Mouse (Mus musculus) skeletal muscle tissue, adult 2 months (tissue): ENCODE measurements at regions not wholly inside any gene's neighbourhood (a gene's known extent, or its start where the extent isn't known, plus 50 kb on each side); places are given as distances from the start of the nearest gene placed in this dataset.
"Not testable (repeated sequence)": the region's sequence is repeated elsewhere in the genome, so short reads cannot be mapped to it uniquely, and the experiment has no call there.

Experiments
- DNase-seq: peaks from one replicate; pipeline ENCODE4 v3.0.0-alpha.2; 2012; ENCODE audit warnings: low read depth, low spot score

- peak; percentile 11 for DNase-seq
Measured at GRCm38 (mm10) chr17:49278973-49279727, 149.0 kb upstream of the Mocs1 start.

GRCm38 (mm10) chr17:49281344-49281743, 146.8 kb upstream of the Mocs1 start:
- DNase-seq = no peak

GRCm38 (mm10) chr17:49282498-49282897, 145.7 kb upstream of the Mocs1 start:
- DNase-seq = no peak

- DNase-seq = no peak
Measured at GRCm38 (mm10) chr17:49283491-49283890, 144.7 kb upstream of the Mocs1 start.

GRCm38 (mm10) chr17:49291636-49292035, 136.5 kb upstream of the Mocs1 start:
- no peak for DNase-seq

GRCm38 (mm10) chr17:49304461-49304860, 123.7 kb upstream of the Mocs1 start:
- DNase-seq = peak; percentile 7

- no peak for DNase-seq
Measured at GRCm38 (mm10) chr17:49305116-49305515, 123.0 kb upstream of the Mocs1 start.

- DNase-seq = peak; percentile 2
Measured at GRCm38 (mm10) chr17:49309079-49309478, 119.1 kb upstream of the Mocs1 start.

DNA sequence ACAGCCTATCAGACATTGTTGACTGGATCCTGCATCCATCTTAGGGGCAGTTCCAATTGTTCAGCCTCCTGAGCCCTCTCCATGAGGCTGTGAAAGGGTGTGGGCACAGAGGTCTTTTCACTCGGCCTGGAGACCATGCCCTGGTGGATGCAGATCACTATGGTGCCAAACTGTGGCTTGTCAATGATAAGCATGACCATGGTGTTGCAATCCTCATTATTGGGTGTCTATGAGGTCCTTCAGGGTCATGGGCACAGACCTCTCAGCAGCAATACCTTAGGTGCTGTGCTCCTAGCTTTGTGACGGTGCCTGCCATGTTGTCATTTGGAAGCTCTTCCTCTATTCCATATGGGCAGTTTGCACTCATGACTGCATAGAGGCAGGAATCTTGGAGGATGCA, 114.0 kb upstream of the Mocs1 start:
- DNase-seq = no peak

DNA sequence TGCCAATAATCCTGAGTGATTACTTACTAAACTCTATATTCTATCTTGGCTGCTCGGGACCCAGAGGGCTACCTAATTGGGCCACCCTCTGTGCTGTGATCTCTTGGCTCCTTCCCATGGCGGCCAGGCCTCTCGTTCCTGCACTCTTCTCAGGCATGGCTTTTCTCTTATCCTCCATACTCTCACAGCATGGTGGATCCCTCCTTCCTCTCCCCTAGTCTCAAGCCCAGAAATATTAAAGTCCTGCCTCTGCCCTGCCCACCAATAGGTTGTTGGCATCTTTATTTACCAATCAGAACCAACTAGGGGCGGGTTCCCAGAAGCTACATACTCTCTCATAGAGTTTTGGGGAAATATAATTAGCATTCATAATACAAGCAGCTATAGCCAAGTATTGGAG, 100.6 kb upstream of the Mocs1 start:
- no peak for DNase-seq

GRCm38 (mm10) chr17:49335318-49335717, 92.8 kb upstream of the Mocs1 start:
- no peak for DNase-seq

- DNase-seq = no peak
Measured at GRCm38 (mm10) chr17:49337881-49338280, 90.3 kb upstream of the Mocs1 start.

DNA sequence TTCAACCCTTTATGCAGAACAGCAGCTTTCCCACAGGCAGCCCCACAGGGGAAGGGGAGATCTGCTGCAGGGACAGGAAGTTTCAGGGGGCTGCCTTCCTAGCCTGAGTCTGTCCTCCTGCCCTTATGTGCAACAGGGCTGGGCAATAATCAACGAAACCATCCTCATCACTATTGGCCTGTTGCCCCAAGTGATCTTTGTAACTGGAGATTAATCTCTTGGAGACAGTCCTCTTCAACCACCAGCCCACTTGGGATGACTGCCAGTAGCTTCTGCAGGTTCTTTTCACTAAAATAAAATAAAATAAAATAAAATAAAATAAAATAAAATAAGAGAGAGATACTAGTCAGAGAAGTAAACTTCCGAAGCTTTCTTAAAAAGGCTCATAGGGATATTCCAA, 85.5 kb upstream of the Mocs1 start:
- DNase-seq = no peak

DNA sequence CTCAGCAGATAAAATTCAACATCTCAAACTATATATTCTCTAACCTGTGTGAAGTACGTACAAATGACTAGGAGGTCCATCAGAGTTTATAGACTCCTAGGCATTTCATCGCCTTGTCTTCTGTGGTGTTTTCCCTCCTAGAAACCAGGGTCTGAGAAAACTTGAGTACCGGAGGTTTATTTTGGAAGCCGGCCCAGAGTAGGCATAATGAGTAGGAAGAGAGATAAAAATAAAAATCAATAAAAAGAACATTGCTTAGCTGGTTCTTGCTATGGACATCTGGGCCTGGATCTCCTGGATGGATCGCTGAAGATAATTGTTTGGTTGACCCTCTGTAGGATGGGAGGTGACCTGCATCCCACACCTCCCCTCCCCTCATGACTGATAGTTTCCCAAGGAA, 81.5 kb upstream of the Mocs1 start:
- no peak for DNase-seq

DNA sequence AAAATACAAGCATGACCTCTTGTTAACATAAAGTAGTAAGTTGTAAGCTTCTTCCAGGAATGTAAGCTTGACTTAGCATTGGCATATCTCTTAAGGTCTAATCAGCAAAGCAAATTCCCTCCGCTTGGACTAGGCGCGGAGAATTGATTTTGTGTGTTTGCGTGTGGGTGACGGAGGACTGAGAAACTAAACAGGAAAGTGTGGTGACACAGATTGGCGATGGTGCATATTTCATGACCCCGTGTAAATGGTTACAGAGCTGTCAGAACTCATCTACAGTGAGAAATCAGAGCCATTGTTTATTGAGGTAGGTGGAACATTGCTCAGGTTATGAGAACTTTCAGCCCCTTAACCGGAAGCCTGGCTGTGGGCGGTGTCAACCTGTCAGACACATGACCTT, 78.8 kb upstream of the Mocs1 start:
- no peak for DNase-seq

GRCm38 (mm10) chr17:49359212-49359611, 69.0 kb upstream of the Mocs1 start:
- DNase-seq = no peak

DNA sequence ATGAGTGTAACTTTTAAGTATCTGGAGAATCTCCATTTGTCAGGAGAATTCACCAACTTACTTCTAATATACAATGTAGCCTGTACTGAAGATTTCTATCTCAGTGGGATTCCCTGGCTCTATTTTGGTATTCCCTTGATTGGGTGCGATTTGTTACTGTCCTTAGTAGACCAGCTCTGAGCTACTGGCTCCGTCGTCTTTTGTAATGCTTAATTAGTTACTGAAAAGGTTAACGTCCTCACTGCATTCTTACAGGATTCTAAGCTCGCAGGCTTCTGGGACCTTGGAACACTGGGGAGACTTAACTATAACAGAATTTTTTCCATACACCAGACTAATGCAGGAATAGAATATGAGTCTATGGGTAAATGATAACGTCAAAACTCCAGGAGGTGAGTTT, 67.9 kb upstream of the Mocs1 start:
- DNase-seq = not testable (repeated sequence)

GRCm38 (mm10) chr17:49367791-49368190, 60.4 kb upstream of the Mocs1 start:
- DNase-seq = no peak

GRCm38 (mm10) chr17:49368476-49369269, 59.5 kb upstream of the Mocs1 start:
- DNase-seq = no peak

DNA sequence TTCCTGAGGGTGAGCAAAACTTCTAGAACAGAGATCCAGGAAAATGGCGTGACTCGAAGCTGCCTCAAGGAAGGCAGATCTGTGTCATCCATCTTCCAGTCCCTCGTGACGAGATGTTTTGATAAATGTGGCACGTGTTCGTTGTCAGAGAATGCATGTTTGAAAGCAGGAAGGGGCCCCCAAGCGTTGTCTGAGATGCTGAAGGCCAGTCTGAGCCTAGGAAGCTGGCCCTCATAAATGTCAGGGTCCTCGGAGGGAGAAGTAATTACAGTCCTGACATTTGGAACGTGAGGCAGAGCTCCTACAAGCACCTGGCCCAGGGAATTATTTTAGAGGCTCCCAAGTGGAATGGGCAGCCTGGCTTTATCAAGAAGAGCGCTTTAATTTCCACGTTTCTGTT, 50.5 kb upstream of the Mocs1 start:
- no peak for DNase-seq
